Mouse (Mus musculus): ENCODE measurements at regions not wholly inside any gene's neighbourhood (a gene's known extent, or its start where the extent isn't known, plus 50 kb on each side); places are given as distances from the start of the nearest gene placed in this dataset.

GRCm38 (mm10) chr15:10901745-10902262 is 50.3 kb upstream of the C1qtnf3 start:
- no peak for DNase-seq (ENCODE audit: low spot score in 2 of 2)

Data from spleen, postnatal 36 days (tissue).